23 mouse cellular contexts compared by ENCODE assay signal in the genomic region with DNA sequence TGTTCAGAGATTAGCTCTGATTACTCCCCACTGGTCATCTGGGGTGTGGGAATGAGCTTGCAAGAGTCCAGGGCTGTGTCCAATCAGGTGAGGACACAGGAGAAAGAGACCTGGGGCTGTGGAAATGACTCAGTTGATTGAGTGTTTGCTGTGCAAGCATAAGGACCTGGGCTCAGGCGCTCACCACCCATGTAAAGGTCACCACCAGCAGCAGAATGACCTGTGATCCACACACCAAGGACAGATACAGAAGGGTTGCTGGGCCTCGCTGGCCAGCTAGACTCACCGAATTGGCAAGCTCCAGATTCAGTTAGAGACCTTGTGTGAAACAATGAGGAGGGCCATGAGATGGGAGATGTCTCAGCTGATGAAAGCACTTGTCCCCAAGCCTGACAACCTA.
DNase-seq lines count a peak whose midpoint lies in the region; ATAC-seq and TF ChIP-seq lines count a peak whose summit lies in the region.
"Had no signal": no experiment of that assay in that cellular context is flagged by ENCODE, and none has a peak within 500 bp of the region (broad histone marks: within the 10 kb centered on the region; RNA-seq: fewer than 3 reads in every experiment).

No protein-coding gene starts in this region.

- 86% methylated on average over 3 of the region's 3 CpGs for WGBS in kidney, embryonic 15.5 days
- WGBS in stomach, postnatal 0 days = 75% methylated on average over 3 of the region's 3 CpGs

- peak overlapping the region; percentile 61 for H3K27ac ChIP-seq in kidney, embryonic 15.5 days
- H3K27ac ChIP-seq in stomach, postnatal 0 days (replicated peaks) = no peak overlapping the region
- H3K27ac ChIP-seq: embryonic facial prominence, embryonic 12.5 days; embryonic facial prominence, embryonic 15.5 days; gastrocnemius, adult 2 months; hindbrain, embryonic 12.5 days; hindbrain, embryonic 15.5 days had no signal

- TF ChIP-seq EP300 in stomach, postnatal 0 days (optimal IDR thresholded peaks at IDR 0.05) = no peak

- H3K9me3 ChIP-seq in kidney, embryonic 15.5 days (replicated peaks) = no peaks in the 10 kb centered on the region
- H3K9me3 ChIP-seq in stomach, postnatal 0 days (ENCODE audit: control insufficient read depth, low read length) = no peaks in the 10 kb centered on the region
- H3K9me3 ChIP-seq: embryonic facial prominence, embryonic 12.5 days; embryonic facial prominence, embryonic 15.5 days; hindbrain, embryonic 12.5 days; hindbrain, embryonic 15.5 days had no signal

- ATAC-seq in kidney, embryonic 15.5 days (replicated peaks; ENCODE audit: low FRiP score) = no peak
- peak; percentile 76 for ATAC-seq in stomach, postnatal 0 days (ENCODE audit: low FRiP score, low TSS enrichment)
- ATAC-seq: activated CD4-positive, CD25-positive, alpha-beta regulatory T cell, adult 4 months; forebrain, embryonic 14.5 days; forebrain, postnatal 0 days had no signal

- TF ChIP-seq CTCF in stomach, postnatal 0 days (IDR thresholded peaks at IDR 0.05; ENCODE audit: low read depth) = no peak

- peak; percentile 45 to 79 for DNase-seq in adrenal gland, adult (ENCODE audit: inconsistent age in 2 of 2, low spot score in 1 of 2)
- no peak for DNase-seq in adrenal gland, adult 18-20 months (ENCODE audit: low spot score in 2 of 2)
- peak; percentile 18 for DNase-seq in kidney, adult 18-20 months
- no peak for DNase-seq in kidney, postnatal 14 days
- no peak for DNase-seq in kidney, adult 11 months
- DNase-seq in stomach, postnatal 0 days (ENCODE audit: low spot score) = peak; percentile 23
- no peak for DNase-seq in urinary bladder, postnatal 36 days (ENCODE audit: low spot score in 2 of 2)
- DNase-seq: cerebellum, adult 11 months; cerebellum, adult 2 months; cerebellum, adult 9-11 months; cerebellum, postnatal 25 days; forebrain, postnatal 0 days; gastrocnemius, adult 2 months; gastrocnemius, postnatal 14 days; heart, adult 11 months had no signal

- no peak overlapping the region for H3K9ac ChIP-seq in kidney, embryonic 15.5 days
- no peak overlapping the region for H3K9ac ChIP-seq in stomach, postnatal 0 days (ENCODE audit: low read length)
- H3K9ac ChIP-seq: embryonic facial prominence, embryonic 12.5 days; embryonic facial prominence, embryonic 15.5 days; forebrain, postnatal 0 days; hindbrain, embryonic 12.5 days; hindbrain, embryonic 15.5 days had no signal

- no peaks in the 10 kb centered on the region for H3K36me3 ChIP-seq in kidney, embryonic 15.5 days
- no peaks in the 10 kb centered on the region for H3K36me3 ChIP-seq in stomach, postnatal 0 days (ENCODE audit: control insufficient read depth, insufficient read depth, low read length)
- H3K36me3 ChIP-seq: embryonic facial prominence, embryonic 12.5 days; embryonic facial prominence, embryonic 15.5 days; hindbrain, embryonic 12.5 days; hindbrain, embryonic 15.5 days had no signal

- no peaks in the 10 kb centered on the region for H3K27me3 ChIP-seq in kidney, embryonic 15.5 days
- H3K27me3 ChIP-seq in stomach, postnatal 0 days (ENCODE audit: control insufficient read depth, insufficient read depth, low read length) = no peaks in the 10 kb centered on the region
- H3K27me3 ChIP-seq: embryonic facial prominence, embryonic 12.5 days; hindbrain, embryonic 12.5 days; hindbrain, embryonic 15.5 days had no signal

- H3K4me3 ChIP-seq in kidney, embryonic 15.5 days (replicated peaks) = no peak overlapping the region
- no peak overlapping the region for H3K4me3 ChIP-seq in stomach, postnatal 0 days (ENCODE audit: low read depth, low read length)
- H3K4me3 ChIP-seq: embryonic facial prominence, embryonic 12.5 days; embryonic facial prominence, embryonic 15.5 days; gastrocnemius, adult 2 months; hindbrain, embryonic 12.5 days; hindbrain, embryonic 15.5 days had no signal

- no peak overlapping the region for H3K4me2 ChIP-seq in kidney, embryonic 15.5 days
- H3K4me2 ChIP-seq in stomach, postnatal 0 days (replicated peaks; ENCODE audit: low read depth) = no peak overlapping the region
- H3K4me2 ChIP-seq: embryonic facial prominence, embryonic 12.5 days; embryonic facial prominence, embryonic 15.5 days; heart, embryonic 11.5 days; hindbrain, embryonic 12.5 days; hindbrain, embryonic 15.5 days had no signal

- peaks cover 16% of the 10 kb centered on the region for H3K4me1 ChIP-seq in kidney, embryonic 15.5 days
- no peaks in the 10 kb centered on the region for H3K4me1 ChIP-seq in stomach, postnatal 0 days (replicated peaks; ENCODE audit: control insufficient read depth, insufficient read depth)
- H3K4me1 ChIP-seq: embryonic facial prominence, embryonic 12.5 days; embryonic facial prominence, embryonic 15.5 days; hindbrain, embryonic 12.5 days; hindbrain, embryonic 15.5 days had no signal

Comparison
In these comparisons a context has a peak if more than half of its experiments do, and no peak if none do; other contexts are left out.
1. DNase-seq: peak in adrenal gland, adult (2 of 2), kidney, adult 18-20 months (single experiment) and stomach, postnatal 0 days (single experiment); none in adrenal gland, adult 18-20 months (0 of 2), kidney, postnatal 14 days (single experiment), kidney, adult 11 months (single experiment) and urinary bladder, postnatal 36 days (0 of 2).